ENCODE assay signal across 10 mouse cellular contexts in the genomic region with DNA sequence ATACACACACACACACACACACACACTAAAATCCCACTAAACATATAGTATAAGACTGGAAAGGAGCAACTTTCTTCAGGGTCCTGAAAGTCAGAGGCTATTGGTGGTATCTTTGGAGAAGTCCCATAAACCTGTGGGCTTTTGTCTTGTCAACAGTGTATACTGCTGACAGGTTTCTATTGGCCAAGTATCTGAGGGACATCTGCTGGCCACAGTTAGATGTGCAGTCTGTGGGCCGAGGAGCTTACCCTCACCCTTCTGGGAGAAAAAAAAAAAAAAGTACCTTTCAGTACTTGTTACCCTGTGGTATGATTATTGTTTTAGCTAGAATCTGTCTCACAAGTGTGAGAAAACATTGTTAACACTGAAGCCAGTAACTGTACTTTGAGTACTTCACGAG.
A peak's percentile ranks its signal among the peaks of the same experiment; 100 is the strongest.
DNase-seq lines count a peak whose midpoint lies in the region; TF ChIP-seq lines count a peak whose summit lies in the region.
"Had no signal": no experiment of that assay in that cellular context is flagged by ENCODE, and none has a peak within 500 bp of the region (broad histone marks: within the 10 kb centered on the region; RNA-seq: fewer than 3 reads in every experiment).

No protein-coding gene starts in this region.

- H3K27ac ChIP-seq in left cerebral cortex, adult 2 months, result no peak overlapping the region

- TF ChIP-seq CTCF in left cerebral cortex, adult 2 months (IDR thresholded peaks at IDR 0.05), result peak; percentile 40

- H3K4me3 ChIP-seq in left cerebral cortex, adult 2 months, result no peak overlapping the region
- H3K4me3 ChIP-seq: erythroblast, embryonic 14.5 days had no signal

- peak; percentile 28 for DNase-seq in adrenal gland, postnatal 10 days
- no peak for DNase-seq in adrenal gland, postnatal 25 days
- no peak for DNase-seq in left cerebral cortex, adult 2 months (ENCODE audit: extremely low spot score in 1 of 2, low spot score in 2 of 2)
- no peak for DNase-seq in left cerebral cortex, postnatal 36 days (ENCODE audit: low spot score in 2 of 2)
- DNase-seq in ZHBTc4 (ENCODE audit: low read depth, low spot score), result peak; percentile 65
- peak; percentile 17 for DNase-seq in lung, postnatal 10 days
- DNase-seq in spleen, adult 12 weeks (ENCODE audit: low spot score), result no peak
- DNase-seq in thymus, postnatal 14 days, result no peak
- DNase-seq: heart, adult 18-20 months had no signal

- intact Hi-C loops in left cerebral cortex, adult 2 months (cut with DNase I), result loop anchor here (5.0 kb wide), 1 partner anchor 131 kb away; no protein-coding TSS in a partner anchor
- intact Hi-C loops in left cerebral cortex, postnatal 36 days (cut with DNase I), result no loop called here

Comparison
In these comparisons a context has a peak if more than half of its experiments do, and no peak if none do; other contexts are left out.
1. DNase-seq: peak in adrenal gland, postnatal 10 days (single experiment), ZHBTc4 (single experiment) and lung, postnatal 10 days (single experiment); none in adrenal gland, postnatal 25 days (single experiment), left cerebral cortex, adult 2 months (0 of 2), left cerebral cortex, postnatal 36 days (0 of 2), spleen, adult 12 weeks (single experiment) and thymus, postnatal 14 days (single experiment).